Mouse (Mus musculus) lung, postnatal 10 days (tissue): ENCODE data around the gene Sorbs1.

Experiments used
- DNase-seq: peaks from one replicate; pipeline ENCODE4 v3.0.0; 2021

Sorbs1 gene

GRCm38 (mm10) chr19:40369852-40370811, 143.4 kb downstream of the Sorbs1 start:
- no peak for DNase-seq

- DNase-seq, result no peak
Measured at GRCm38 (mm10) chr19:40368517-40368916, 145.1 kb downstream of the Sorbs1 start.

- peak; percentile 83 for DNase-seq
Measured at GRCm38 (mm10) chr19:40366163-40366941, 147.2 kb downstream of the Sorbs1 start.

GRCm38 (mm10) chr19:40365137-40365536, 148.4 kb downstream of the Sorbs1 start:
- peak; percentile 69 for DNase-seq

GRCm38 (mm10) chr19:40363447-40363846, 150.1 kb downstream of the Sorbs1 start:
- no peak for DNase-seq

GRCm38 (mm10) chr19:40362203-40362865, 151.2 kb downstream of the Sorbs1 start:
- no peak for DNase-seq

- no peak for DNase-seq
Measured at GRCm38 (mm10) chr19:40359712-40360394, 153.7 kb downstream of the Sorbs1 start.

GRCm38 (mm10) chr19:40356536-40357522, 156.8 kb downstream of the Sorbs1 start:
- DNase-seq, result no peak

- DNase-seq, result no peak
Measured at GRCm38 (mm10) chr19:40355075-40355474, 158.5 kb downstream of the Sorbs1 start.

- DNase-seq, result no peak
Measured at GRCm38 (mm10) chr19:40352006-40352405, 161.6 kb downstream of the Sorbs1 start.

GRCm38 (mm10) chr19:40350835-40351234, 162.7 kb downstream of the Sorbs1 start:
- DNase-seq, result no peak

GRCm38 (mm10) chr19:40349713-40350671, 163.6 kb downstream of the Sorbs1 start:
- DNase-seq, result no peak

GRCm38 (mm10) chr19:40349281-40349680, 164.3 kb downstream of the Sorbs1 start:
- no peak for DNase-seq

- DNase-seq, result no peak
Measured at GRCm38 (mm10) chr19:40348652-40349051, 164.9 kb downstream of the Sorbs1 start.

- DNase-seq, result no peak
Measured at GRCm38 (mm10) chr19:40348175-40348574, 165.4 kb downstream of the Sorbs1 start.

GRCm38 (mm10) chr19:40346908-40347307, 166.7 kb downstream of the Sorbs1 start:
- DNase-seq, result no peak

GRCm38 (mm10) chr19:40346232-40346844, 167.2 kb downstream of the Sorbs1 start:
- DNase-seq, result no peak

- peak; percentile 50 for DNase-seq
Measured at GRCm38 (mm10) chr19:40345684-40346083, 167.9 kb downstream of the Sorbs1 start.

- peak; percentile 86 for DNase-seq
Measured at GRCm38 (mm10) chr19:40343018-40343417, 170.6 kb downstream of the Sorbs1 start.

- DNase-seq, result no peak
Measured at GRCm38 (mm10) chr19:40341141-40341540, 172.4 kb downstream of the Sorbs1 start.
